ENCODE assay signal across 7 mouse cellular contexts in genomic region chr16:37384821-37385344, GRCm38 (mm10). TPM values are rescaled to one million over a fixed set of nuclear protein-coding genes. Genes with fewer than 3 reads are reported as not detected.
A peak's percentile ranks its signal among the peaks of the same experiment; 100 is the strongest.
DNase-seq lines count a peak whose midpoint lies in the region; ATAC-seq and TF ChIP-seq lines count a peak whose summit lies in the region.

Gene Stxbp5l, minus strand, starts transcription at chr16:37384962.

- H3K27ac ChIP-seq in heart, embryonic 12.5 days (ENCODE audit: poor library complexity, severe bottlenecking) = no peak within 1 kb of the TSS
- H3K27ac ChIP-seq in kidney, embryonic 16.5 days (ENCODE audit: low read length) = no peak within 1 kb of the TSS
- no peak within 1 kb of the TSS for H3K27ac ChIP-seq in limb, embryonic 15.5 days
- peak within 1 kb of the TSS; percentile 62 for H3K27ac ChIP-seq in midbrain, postnatal 0 days (ENCODE audit: low read depth, low read length)
- no peak within 1 kb of the TSS for H3K27ac ChIP-seq in stomach, embryonic 14.5 days (ENCODE audit: low read length)

- H3K4me1 ChIP-seq in heart, embryonic 12.5 days (replicated peaks) = peaks cover 8% of the 10 kb centered on the region; the same call in 1 of the 2 replicates
- peaks cover 8% of the 10 kb centered on the region for H3K4me1 ChIP-seq in kidney, embryonic 16.5 days (ENCODE audit: insufficient read depth, low read length)
- peaks cover 16% of the 10 kb centered on the region for H3K4me1 ChIP-seq in limb, embryonic 15.5 days
- H3K4me1 ChIP-seq in midbrain, postnatal 0 days (ENCODE audit: insufficient read depth, low read length) = no peaks in the 10 kb centered on the region
- no peaks in the 10 kb centered on the region for H3K4me1 ChIP-seq in stomach, embryonic 14.5 days (ENCODE audit: control insufficient read depth, insufficient read depth, low read length)

- 0 out of 2 replicates have a peak, but pooled peaks cover 4% of the 10 kb centered on the region for H3K27me3 ChIP-seq in heart, embryonic 12.5 days (replicated peaks)
- peaks cover 4% of the 10 kb centered on the region; the same call in 1 of the 2 replicates for H3K27me3 ChIP-seq in kidney, embryonic 16.5 days (ENCODE audit: insufficient read depth, low read length)
- H3K27me3 ChIP-seq in limb, embryonic 15.5 days = peaks cover 18% of the 10 kb centered on the region
- H3K27me3 ChIP-seq in midbrain, postnatal 0 days (ENCODE audit: insufficient read depth, low read length) = no peaks in the 10 kb centered on the region
- peaks cover 10% of the 10 kb centered on the region; the same call in 1 of the 2 replicates for H3K27me3 ChIP-seq in stomach, embryonic 14.5 days (ENCODE audit: control insufficient read depth, insufficient read depth, low read length)

- H3K4me2 ChIP-seq in heart, embryonic 12.5 days = peak within 1 kb of the TSS; percentile 100
- H3K4me2 ChIP-seq in kidney, embryonic 16.5 days (replicated peaks; ENCODE audit: low read depth, low read length) = peak within 1 kb of the TSS; percentile 99
- H3K4me2 ChIP-seq in limb, embryonic 15.5 days = peak within 1 kb of the TSS; percentile 99
- H3K4me2 ChIP-seq in midbrain, postnatal 0 days (ENCODE audit: low read depth, low read length, poor library complexity, severe bottlenecking) = peak within 1 kb of the TSS; percentile 76
- H3K4me2 ChIP-seq in stomach, embryonic 14.5 days (replicated peaks; ENCODE audit: low read depth, low read length) = peak within 1 kb of the TSS; percentile 99

- peak within 1 kb of the TSS; percentile 60 for H3K4me3 ChIP-seq in heart, embryonic 12.5 days
- peak within 1 kb of the TSS; percentile 58 for H3K4me3 ChIP-seq in kidney, embryonic 16.5 days (ENCODE audit: low read length)
- peak within 1 kb of the TSS; percentile 47 for H3K4me3 ChIP-seq in limb, embryonic 15.5 days
- peak within 1 kb of the TSS; percentile 78 for H3K4me3 ChIP-seq in midbrain, postnatal 0 days (ENCODE audit: low read depth, low read length)
- peak within 1 kb of the TSS; percentile 48 for H3K4me3 ChIP-seq in stomach, embryonic 14.5 days (ENCODE audit: low read depth, low read length)

- no peaks in the 10 kb centered on the region for H3K9me3 ChIP-seq in heart, embryonic 12.5 days (replicated peaks)
- H3K9me3 ChIP-seq in kidney, embryonic 16.5 days (ENCODE audit: low read length) = no peaks in the 10 kb centered on the region
- H3K9me3 ChIP-seq in limb, embryonic 15.5 days = no peaks in the 10 kb centered on the region
- no peaks in the 10 kb centered on the region for H3K9me3 ChIP-seq in midbrain, postnatal 0 days (ENCODE audit: low read length)
- no peaks in the 10 kb centered on the region for H3K9me3 ChIP-seq in stomach, embryonic 14.5 days (ENCODE audit: control insufficient read depth, low read depth, low read length)

- peak; percentile 1 for DNase-seq in c-Kit-negative CD71-positive TER-119-positive erythroid progenitor cells, embryonic 14.5 days (ENCODE audit: low read depth, low spot score)
- peak; percentile 94 for DNase-seq in midbrain, postnatal 0 days (ENCODE audit: low spot score)

- peak within 1 kb of the TSS; percentile 63; the same call in 1 of the 2 replicates for H3K9ac ChIP-seq in heart, embryonic 12.5 days
- H3K9ac ChIP-seq in kidney, embryonic 16.5 days (replicated peaks; ENCODE audit: low read length) = peak within 1 kb of the TSS; percentile 31; the same call in 1 of the 2 replicates
- H3K9ac ChIP-seq in limb, embryonic 15.5 days = 0 out of 2 replicates have a peak within 1 kb of the TSS, but pooled peaks have one; percentile 23
- H3K9ac ChIP-seq in midbrain, postnatal 0 days (replicated peaks; ENCODE audit: low read length, poor library complexity, severe bottlenecking) = peak within 1 kb of the TSS; percentile 81
- no peak within 1 kb of the TSS for H3K9ac ChIP-seq in stomach, embryonic 14.5 days (replicated peaks; ENCODE audit: low read depth, low read length)

- no peaks in the 10 kb centered on the region for H3K36me3 ChIP-seq in heart, embryonic 12.5 days
- no peaks in the 10 kb centered on the region for H3K36me3 ChIP-seq in kidney, embryonic 16.5 days (ENCODE audit: insufficient read depth, low read length)
- H3K36me3 ChIP-seq in limb, embryonic 15.5 days = no peaks in the 10 kb centered on the region
- no peaks in the 10 kb centered on the region for H3K36me3 ChIP-seq in midbrain, postnatal 0 days (ENCODE audit: insufficient read depth, low read length)
- no peaks in the 10 kb centered on the region for H3K36me3 ChIP-seq in stomach, embryonic 14.5 days (ENCODE audit: control insufficient read depth, insufficient read depth, low read length)

- ATAC-seq in erythroid progenitor cell, adult 5-6 weeks (replicated peaks; ENCODE audit: low FRiP score, poor library complexity, severe bottlenecking) = 0 out of 2 replicates have a peak, but pooled peaks have one; percentile 39
- ATAC-seq in heart, embryonic 12.5 days (ENCODE audit: insufficient number of reproducible peaks, low FRiP score) = peak; percentile 96
- peak; percentile 99 for ATAC-seq in kidney, embryonic 16.5 days (ENCODE audit: low FRiP score, low TSS enrichment)
- peak; percentile 87 for ATAC-seq in limb, embryonic 15.5 days (ENCODE audit: insufficient number of reproducible peaks, low FRiP score, low TSS enrichment, low read depth)
- ATAC-seq in midbrain, postnatal 0 days (ENCODE audit: low FRiP score) = peak; percentile 95
- peak; percentile 95 for ATAC-seq in stomach, embryonic 14.5 days (ENCODE audit: insufficient number of reproducible peaks, insufficient read depth, low FRiP score, low read depth)

- WGBS in heart, embryonic 12.5 days = under 1% methylated on average over 33 of the region's 33 CpGs
- WGBS in kidney, embryonic 16.5 days = under 1% methylated on average over 33 of the region's 33 CpGs
- 0% methylated on average over 31 of the region's 33 CpGs for WGBS in limb, embryonic 15.5 days
- under 1% methylated on average over 22 of the region's 33 CpGs for WGBS in midbrain, postnatal 0 days
- WGBS in stomach, embryonic 14.5 days = under 1% methylated on average over 27 of the region's 33 CpGs

- no peak for TF ChIP-seq CTCF in midbrain, postnatal 0 days (IDR thresholded peaks at IDR 0.05)

RNA-seq across cellular contexts. Expression of gene Stxbp5l, which starts in this region (rescaled TPM):
- not detected in 2 replicates for total RNA-seq in erythroid progenitor cell, adult 5-6 weeks (2015; ENCODE audit: low replicate concordance)
- not detected in 2 replicates for total RNA-seq in erythroid progenitor cell, adult 5-6 weeks (2017; ENCODE audit: low replicate concordance)
- polyA plus RNA-seq in heart, embryonic 12.5 days (2016; fragmentation: Nextera tagmentation; extraction: Ambion mirVana) = 0.14 and 0.18 TPM in 2 replicates
- polyA plus RNA-seq in kidney, embryonic 16.5 days (2015; fragmentation: Nextera tagmentation; extraction: Ambion mirVana) = 1.5 and 4.0 TPM in 2 replicates
- polyA plus RNA-seq in limb, embryonic 15.5 days (2015; fragmentation: Nextera tagmentation; extraction: Ambion mirVana) = 0.15 and 0.26 TPM in 2 replicates
- 18.7 and 23.9 TPM in 2 replicates for total RNA-seq in midbrain, postnatal 0 days (2014; rRNA removed)
- polyA plus RNA-seq in midbrain, postnatal 0 days (2015; fragmentation: Nextera tagmentation; extraction: Ambion mirVana) = 10.8 and 13.5 TPM in 2 replicates
- 3.3 and 4.5 TPM in 2 replicates for polyA plus RNA-seq in stomach, embryonic 14.5 days (2014; fragmentation: Nextera tagmentation; extraction: Ambion mirVana)

Comparison
In these comparisons a context has a peak if more than half of its experiments do, and no peak if none do; other contexts are left out.
1. RNA of gene Stxbp5l (total RNA-seq): 18.7 to 23.9 TPM in midbrain, postnatal 0 days; not detected in erythroid progenitor cell, adult 5-6 weeks; every median in the first group is over 10 times any median in the second.
2. Peak in ATAC-seq in erythroid progenitor cell, adult 5-6 weeks; RNA of the gene not detected or under 1 TPM.
3. Peak in ATAC-seq, H3K4me3 ChIP-seq, H3K9ac ChIP-seq and H3K4me2 ChIP-seq in heart, embryonic 12.5 days; RNA of the gene not detected or under 1 TPM.
4. Peak in ATAC-seq, H3K4me3 ChIP-seq, H3K9ac ChIP-seq and H3K4me2 ChIP-seq in limb, embryonic 15.5 days; RNA of the gene not detected or under 1 TPM.
5. ATAC-seq: peak in every context shown above with its lines; median percentile 99 in kidney, embryonic 16.5 days; 96 in heart, embryonic 12.5 days; 95 in midbrain, postnatal 0 days; 95 in stomach, embryonic 14.5 days; 87 in limb, embryonic 15.5 days; 39 in erythroid progenitor cell, adult 5-6 weeks.
6. Peak in every context shown above with its lines, with median percentiles within 50 percentile points of each other: H3K4me2 ChIP-seq and H3K4me3 ChIP-seq.